Mouse (Mus musculus): Measurements from ENCODE around the gene March1. TPM values are rescaled to one million over a fixed set of nuclear protein-coding genes. Genes with fewer than 3 reads are reported as not detected.

March1 gene
- total and polyA plus RNA-seq, 3 experiments: 0.04 TPM; not detected in 2

GRCm38 (mm10) chr8:66519149-66519548 is 901.4 kb downstream of the March1 start:
- Histone ChIP-seq H3K9ac (ENCODE audit: control insufficient read depth, low read depth, low read length, poor library complexity, severe bottlenecking) (no peak overlapping the region), H3K36me3 (ENCODE audit: control insufficient read depth in 1 of 2, insufficient read depth in 2 of 2, low read length in 2 of 2) (no peaks in the 10 kb centered on the region), H3K79me2 (ENCODE audit: control insufficient read depth, insufficient read depth, low read length, poor library complexity) (no peaks in the 10 kb centered on the region), H3K27ac (ENCODE audit: control insufficient read depth, low read depth, low read length) (no peak overlapping the region), H3K4me1 (ENCODE audit: control insufficient read depth in 1 of 2, insufficient read depth in 2 of 2, low read length in 2 of 2) (no peaks in the 10 kb centered on the region), H3K9me3 (replicated peaks; ENCODE audit: insufficient read depth, low read length) (no peaks in the 10 kb centered on the region), H3K4me3 (ENCODE audit: control insufficient read depth in 1 of 2, insufficient read depth in 1 of 2, low read depth in 2 of 2, low read length in 2 of 2) (no peak overlapping the region), H3K27me3 (ENCODE audit: control insufficient read depth in 1 of 2, insufficient read depth in 2 of 2, low read length in 2 of 2) (peaks cover 0 to 2% of the 10 kb centered on the region in 2 experiments; a peak in 1 of 4 replicates)
- no peak for TF ChIP-seq MAZ (IDR thresholded peaks at IDR 0.05; ENCODE audit: low read depth, low read length)
- no peak for TF ChIP-seq ZC3H11A (IDR thresholded peaks at IDR 0.05; ENCODE audit: low read depth, low read length)
- no peak for TF ChIP-seq NRF1 (IDR thresholded peaks at IDR 0.05; ENCODE audit: insufficient read depth, low read depth, low read length, poor library complexity, severe bottlenecking)
- no peak for TF ChIP-seq RAD21 (IDR thresholded peaks at IDR 0.05; ENCODE audit: low read depth, low read length)
- no peak for TF ChIP-seq USF1 (IDR thresholded peaks at IDR 0.05; ENCODE audit: low read depth, low read length)
- no peak for TF ChIP-seq ELF1 (IDR thresholded peaks at IDR 0.05; ENCODE audit: low read depth, low read length)
- no peak for TF ChIP-seq NELFE (IDR thresholded peaks at IDR 0.05; ENCODE audit: low read depth, low read length)
- TF ChIP-seq E2F4 (IDR thresholded peaks at IDR 0.05; ENCODE audit: borderline replicate concordance, low read depth, low read length): no peak
- TF ChIP-seq ZNF384 (IDR thresholded peaks at IDR 0.05; ENCODE audit: low read depth, low read length): no peak
- TF ChIP-seq MAX (IDR thresholded peaks at IDR 0.05; ENCODE audit: low read length): no peak
- TF ChIP-seq MAFK (IDR thresholded peaks at IDR 0.05; ENCODE audit: borderline replicate concordance, low read depth, low read length): no peak
- no peak for TF ChIP-seq GABPA (IDR thresholded peaks at IDR 0.05; ENCODE audit: low read depth, low read length)
- DNase-seq (ENCODE audit: low read depth, low spot score): no peak

- no peak overlapping the region for H3K4me3 ChIP-seq (ENCODE audit: control insufficient read depth in 1 of 2, insufficient read depth in 1 of 2, low read depth in 2 of 2, low read length in 2 of 2)
- H3K36me3 ChIP-seq (ENCODE audit: control insufficient read depth in 1 of 2, insufficient read depth in 2 of 2, low read length in 2 of 2): no peaks in the 10 kb centered on the region
- no peak overlapping the region for H3K27ac ChIP-seq (ENCODE audit: control insufficient read depth, low read depth, low read length)
- no peak overlapping the region for H3K9ac ChIP-seq (ENCODE audit: control insufficient read depth, low read depth, low read length, poor library complexity, severe bottlenecking)
- no peak for DNase-seq (ENCODE audit: low read depth, low spot score)
- TF ChIP-seq GATA1 (IDR thresholded peaks at IDR 0.05; ENCODE audit: low read depth, low read length) (no peak), EP300 (IDR thresholded peaks at IDR 0.05; ENCODE audit: low read depth in 1 of 2, low read length in 2 of 2) (peak in 1 of 2 experiments; percentile 22; a peak in 1 of 4 replicates)
- no peaks in the 10 kb centered on the region for H3K9me3 ChIP-seq (replicated peaks; ENCODE audit: insufficient read depth, low read length)
- no peaks in the 10 kb centered on the region for H3K79me2 ChIP-seq (ENCODE audit: control insufficient read depth, insufficient read depth, low read length, poor library complexity)
- H3K27me3 ChIP-seq (ENCODE audit: control insufficient read depth in 1 of 2, insufficient read depth in 2 of 2, low read length in 2 of 2): no peaks in the 10 kb centered on the region
- no peaks in the 10 kb centered on the region for H3K4me1 ChIP-seq (ENCODE audit: control insufficient read depth in 1 of 2, insufficient read depth in 2 of 2, low read length in 2 of 2)
These were observed 902.9 kb downstream of the March1 start for GRCm38 (mm10) chr8:66520576-66520975.

Measured in MEL (cell line).